Mouse (Mus musculus): ENCODE measurements at regions not wholly inside any gene's neighbourhood (a gene's known extent, or its start where the extent isn't known, plus 50 kb on each side); places are given as distances from the start of the nearest gene placed in this dataset.

DNA sequence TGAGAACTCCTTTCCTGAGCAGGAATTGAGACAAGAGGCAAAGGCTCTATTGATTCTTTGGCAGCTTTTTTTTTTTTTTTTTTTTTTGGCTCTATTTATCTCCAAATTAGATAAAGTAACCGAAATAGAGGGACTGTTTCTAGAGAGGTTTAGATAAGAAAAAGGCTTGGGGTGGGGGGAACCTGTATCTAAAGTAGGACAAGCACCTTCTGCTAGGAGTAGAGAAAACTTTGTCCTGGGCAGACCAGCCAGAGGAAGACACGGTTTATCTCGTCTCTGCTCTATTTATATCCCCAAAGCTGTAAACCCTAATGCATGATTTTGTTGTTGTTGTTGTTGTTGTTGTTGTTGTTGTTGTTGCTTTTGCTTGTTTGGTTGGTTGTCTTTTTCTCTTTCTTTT lies 199.6 kb upstream of the Gm11114 start:
- ATAC-seq, result no peak
- Histone ChIP-seq H3K4me2 (ENCODE audit: low read depth, low read length) (no peak overlapping the region), H3K4me1 (ENCODE audit: insufficient read depth) (no peaks in the 10 kb centered on the region; the same call in 1 of the 2 replicates), H3K9ac (replicated peaks) (no peak overlapping the region), H3K27ac (ENCODE audit: low read depth) (no peak overlapping the region), H3K27me3 (ENCODE audit: insufficient read depth, low read length) (no peaks in the 10 kb centered on the region), H3K9me3 (ENCODE audit: low read length) (no peaks in the 10 kb centered on the region), H3K4me3 (ENCODE audit: low read depth, low read length) (no peak overlapping the region), H3K36me3 (replicated peaks; ENCODE audit: insufficient read depth, low read length) (no peaks in the 10 kb centered on the region)
- WGBS (ENCODE audit: insufficient replicate concordance), result 48% methylated on average over 3 of the region's 3 CpGs
- no peak for TF ChIP-seq CTCF (IDR thresholded peaks at IDR 0.05; ENCODE audit: low read depth)
- TF ChIP-seq EP300 (IDR thresholded peaks at IDR 0.05; ENCODE audit: low read depth), result no peak
- no peak for DNase-seq

DNA sequence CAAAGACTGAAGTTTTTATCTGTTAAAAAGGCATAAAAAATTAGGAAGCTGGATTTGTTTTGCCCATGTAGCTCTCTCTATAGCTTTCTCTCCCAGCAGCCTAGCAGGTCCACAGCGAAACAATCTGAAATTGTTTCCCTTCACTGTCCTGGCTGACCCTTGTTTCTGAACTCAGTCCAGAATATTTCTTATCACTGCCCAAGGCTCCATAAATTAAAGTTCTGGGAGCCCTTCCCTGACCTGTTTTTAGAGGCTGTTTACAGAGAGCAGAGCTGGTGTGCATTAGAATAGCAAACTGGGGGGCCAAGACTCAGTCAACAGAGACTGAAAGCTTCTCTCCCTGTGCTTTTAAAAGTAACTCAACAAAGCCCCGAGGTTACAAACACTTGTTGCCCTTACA lies 198.3 kb upstream of the Gm11114 start:
- DNase-seq, result no peak
- 58% methylated on average over 2 of the region's 2 CpGs for WGBS (ENCODE audit: insufficient replicate concordance)
- Histone ChIP-seq H3K27ac (ENCODE audit: low read depth) (no peak overlapping the region), H3K9me3 (ENCODE audit: low read length) (no peaks in the 10 kb centered on the region), H3K4me3 (ENCODE audit: low read depth, low read length) (no peak overlapping the region), H3K9ac (replicated peaks) (no peak overlapping the region), H3K4me1 (ENCODE audit: insufficient read depth) (no peaks in the 10 kb centered on the region; the same call in 1 of the 2 replicates), H3K36me3 (replicated peaks; ENCODE audit: insufficient read depth, low read length) (no peaks in the 10 kb centered on the region), H3K27me3 (ENCODE audit: insufficient read depth, low read length) (no peaks in the 10 kb centered on the region), H3K4me2 (ENCODE audit: low read depth, low read length) (no peak overlapping the region)
- no peak for ATAC-seq
- TF ChIP-seq EP300 (IDR thresholded peaks at IDR 0.05; ENCODE audit: low read depth), result no peak
- TF ChIP-seq CTCF (IDR thresholded peaks at IDR 0.05; ENCODE audit: low read depth), result no peak

DNA sequence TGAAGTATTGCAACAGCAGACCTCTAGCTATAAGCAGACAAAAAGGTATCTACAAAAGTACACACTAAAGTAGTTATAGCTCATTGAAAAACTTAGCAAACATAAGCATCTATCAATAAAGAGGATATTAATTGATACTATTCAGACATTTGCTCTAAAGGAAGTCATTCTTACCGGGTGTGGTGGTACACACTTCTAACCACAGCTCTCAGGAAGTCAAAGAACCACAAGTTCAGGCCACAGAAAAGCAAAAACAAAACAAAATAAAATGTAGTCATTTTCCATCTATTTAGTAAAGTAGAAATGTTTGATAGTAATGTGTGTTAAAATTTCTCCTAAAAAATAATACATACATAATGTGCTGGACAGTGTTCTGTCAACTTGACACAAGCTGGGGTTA lies 192.5 kb upstream of the Gm11114 start:
- Histone ChIP-seq H3K27me3 (ENCODE audit: insufficient read depth, low read length) (no peaks in the 10 kb centered on the region), H3K36me3 (replicated peaks; ENCODE audit: insufficient read depth, low read length) (no peaks in the 10 kb centered on the region), H3K9ac (replicated peaks) (no peak overlapping the region), H3K4me1 (ENCODE audit: insufficient read depth) (0 out of 2 replicates have a peak, but pooled peaks cover 3% of the 10 kb centered on the region), H3K4me2 (ENCODE audit: low read depth, low read length) (no peak overlapping the region), H3K4me3 (ENCODE audit: low read depth, low read length) (no peak overlapping the region), H3K27ac (ENCODE audit: low read depth) (no peak overlapping the region), H3K9me3 (ENCODE audit: low read length) (no peaks in the 10 kb centered on the region)
- no peak for DNase-seq
- 36% methylated on average over 1 of the region's 1 CpGs for WGBS (ENCODE audit: insufficient replicate concordance)
- ATAC-seq, result no peak
- no peak for TF ChIP-seq EP300 (IDR thresholded peaks at IDR 0.05; ENCODE audit: low read depth)
- TF ChIP-seq CTCF (IDR thresholded peaks at IDR 0.05; ENCODE audit: low read depth), result no peak

GRCm38 (mm10) chr9:85121059-85121458 lies 191.5 kb upstream of the Gm11114 start:
- DNase-seq, result no peak
- Histone ChIP-seq H3K4me3 (ENCODE audit: low read depth, low read length) (no peak overlapping the region), H3K9ac (replicated peaks) (no peak overlapping the region), H3K9me3 (ENCODE audit: low read length) (no peaks in the 10 kb centered on the region), H3K4me1 (ENCODE audit: insufficient read depth) (0 out of 2 replicates have a peak, but pooled peaks cover 3% of the 10 kb centered on the region), H3K27me3 (ENCODE audit: insufficient read depth, low read length) (no peaks in the 10 kb centered on the region), H3K27ac (ENCODE audit: low read depth) (peak overlapping the region; percentile 55; the same call in 1 of the 2 replicates), H3K4me2 (ENCODE audit: low read depth, low read length) (no peak overlapping the region), H3K36me3 (replicated peaks; ENCODE audit: insufficient read depth, low read length) (no peaks in the 10 kb centered on the region)
- no peak for TF ChIP-seq CTCF (IDR thresholded peaks at IDR 0.05; ENCODE audit: low read depth)
- ATAC-seq, result peak; percentile 69

DNA sequence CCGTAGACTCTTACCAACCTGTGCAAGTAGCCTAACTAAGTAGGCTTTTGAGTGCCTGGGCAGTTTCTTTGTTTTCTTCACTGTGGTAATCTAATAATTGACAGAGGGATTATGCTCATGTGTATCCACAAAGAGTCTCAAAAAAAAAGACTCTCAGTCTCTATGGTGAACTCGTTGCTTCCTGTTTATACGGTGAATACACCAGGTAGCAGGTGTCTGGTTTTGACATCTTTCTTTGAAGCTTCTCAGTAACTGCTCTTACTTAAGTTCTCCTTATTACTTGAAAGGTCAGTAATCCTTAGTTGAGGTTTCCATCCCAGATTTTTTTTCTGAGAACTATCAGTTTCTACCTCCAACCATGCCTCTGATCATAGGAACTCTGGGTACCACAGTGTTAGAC lies 188.9 kb upstream of the Gm11114 start:
- ATAC-seq, result no peak
- TF ChIP-seq EP300 (IDR thresholded peaks at IDR 0.05; ENCODE audit: low read depth) (no peak), CTCF (IDR thresholded peaks at IDR 0.05; ENCODE audit: low read depth) (no peak)

DNA sequence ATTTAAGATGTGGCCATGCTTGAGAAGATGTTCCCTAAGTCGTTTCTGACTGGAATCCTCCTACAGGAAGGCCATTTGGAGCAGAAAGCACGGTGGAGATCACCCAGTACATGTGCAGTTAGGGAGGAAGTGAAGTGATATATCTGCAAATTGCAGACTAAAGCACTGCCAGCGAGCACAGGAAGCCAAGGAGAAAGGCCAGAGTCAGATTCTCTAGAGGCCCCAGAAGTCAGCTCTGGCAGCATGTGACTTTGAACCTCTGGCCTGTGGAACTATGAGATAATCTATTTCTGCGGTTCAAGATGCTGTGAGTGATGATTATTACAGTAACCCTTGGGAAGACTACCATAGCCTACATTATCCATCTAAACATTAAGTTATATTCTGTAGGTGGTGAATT lies 186.8 kb upstream of the Gm11114 start:
- DNase-seq (no peak), ATAC-seq (no peak)
- Histone ChIP-seq H3K4me1 (ENCODE audit: insufficient read depth) (0 out of 2 replicates have a peak, but pooled peaks cover 3% of the 10 kb centered on the region), H3K4me3 (ENCODE audit: low read depth, low read length) (no peak overlapping the region), H3K9me3 (ENCODE audit: low read length) (no peaks in the 10 kb centered on the region), H3K36me3 (replicated peaks; ENCODE audit: insufficient read depth, low read length) (no peaks in the 10 kb centered on the region), H3K27ac (ENCODE audit: low read depth) (no peak overlapping the region), H3K9ac (replicated peaks) (no peak overlapping the region), H3K27me3 (ENCODE audit: insufficient read depth, low read length) (no peaks in the 10 kb centered on the region), H3K4me2 (ENCODE audit: low read depth, low read length) (no peak overlapping the region)
- TF ChIP-seq CTCF (IDR thresholded peaks at IDR 0.05; ENCODE audit: low read depth) (no peak), EP300 (IDR thresholded peaks at IDR 0.05; ENCODE audit: low read depth) (no peak)
- WGBS (ENCODE audit: insufficient replicate concordance), result 30% methylated on average over 4 of the region's 4 CpGs

More for the DNA sequence above, 188.9 kb upstream of the Gm11114 start:
- Histone ChIP-seq H3K36me3 (replicated peaks; ENCODE audit: insufficient read depth, low read length) (no peaks in the 10 kb centered on the region), H3K27ac (ENCODE audit: low read depth) (no peak overlapping the region), H3K9me3 (ENCODE audit: low read length) (no peaks in the 10 kb centered on the region), H3K4me3 (ENCODE audit: low read depth, low read length) (no peak overlapping the region), H3K4me1 (ENCODE audit: insufficient read depth) (0 out of 2 replicates have a peak, but pooled peaks cover 3% of the 10 kb centered on the region), H3K4me2 (ENCODE audit: low read depth, low read length) (no peak overlapping the region), H3K9ac (replicated peaks) (no peak overlapping the region), H3K27me3 (ENCODE audit: insufficient read depth, low read length) (no peaks in the 10 kb centered on the region)
- no peak for DNase-seq
- 78% methylated on average over 3 of the region's 3 CpGs for WGBS (ENCODE audit: insufficient replicate concordance)

DNA sequence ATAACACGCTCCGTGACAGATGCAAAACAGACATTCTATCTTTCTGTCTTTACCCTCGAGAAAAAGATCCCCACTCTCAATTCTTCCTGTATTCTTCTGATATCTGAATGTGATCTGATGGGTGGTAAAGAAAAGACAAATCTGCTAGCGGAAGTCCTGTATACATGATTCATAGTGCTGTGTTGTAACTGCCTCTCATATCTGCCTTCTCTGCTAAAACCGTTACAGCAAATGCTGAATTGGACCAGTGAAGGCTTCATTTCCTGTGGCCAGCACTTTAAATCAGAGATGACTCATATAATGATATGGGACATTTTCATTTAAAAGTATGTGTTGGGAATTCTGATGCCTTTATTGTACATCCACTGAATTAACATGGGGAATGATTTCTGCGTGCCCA lies 186.0 kb upstream of the Gm11114 start:
- no peaks in the 10 kb centered on the region for H3K9me3 ChIP-seq (ENCODE audit: low read length)
- no peak for ATAC-seq
- H3K27ac ChIP-seq (ENCODE audit: low read depth), result no peak overlapping the region
- H3K4me1 ChIP-seq (ENCODE audit: insufficient read depth), result no peaks in the 10 kb centered on the region
- no peak overlapping the region for H3K9ac ChIP-seq (replicated peaks)
- no peak overlapping the region for H3K4me2 ChIP-seq (ENCODE audit: low read depth, low read length)
- no peak overlapping the region for H3K4me3 ChIP-seq (ENCODE audit: low read depth, low read length)
- TF ChIP-seq EP300 (IDR thresholded peaks at IDR 0.05; ENCODE audit: low read depth) (no peak), CTCF (IDR thresholded peaks at IDR 0.05; ENCODE audit: low read depth) (no peak)
- no peaks in the 10 kb centered on the region for H3K36me3 ChIP-seq (replicated peaks; ENCODE audit: insufficient read depth, low read length)
- 65% methylated on average over 6 of the region's 6 CpGs for WGBS (ENCODE audit: insufficient replicate concordance)
- H3K27me3 ChIP-seq (ENCODE audit: insufficient read depth, low read length), result no peaks in the 10 kb centered on the region
- no peak for DNase-seq

Data from liver, postnatal 0 days (tissue).